Mouse (Mus musculus): Measurements from ENCODE around the gene Rabggta. TPM values are rescaled to one million over a fixed set of nuclear protein-coding genes. Genes with fewer than 3 reads are reported as not detected.
"Not testable (repeated sequence)": the region's sequence is repeated elsewhere in the genome, so short reads cannot be mapped to it uniquely, and the experiment has no call there.

Rabggta gene
- polyA plus RNA-seq (2015; fragmentation: Nextera tagmentation; extraction: Ambion mirVana): 34.1 and 34.9 TPM in 2 replicates

DNA sequence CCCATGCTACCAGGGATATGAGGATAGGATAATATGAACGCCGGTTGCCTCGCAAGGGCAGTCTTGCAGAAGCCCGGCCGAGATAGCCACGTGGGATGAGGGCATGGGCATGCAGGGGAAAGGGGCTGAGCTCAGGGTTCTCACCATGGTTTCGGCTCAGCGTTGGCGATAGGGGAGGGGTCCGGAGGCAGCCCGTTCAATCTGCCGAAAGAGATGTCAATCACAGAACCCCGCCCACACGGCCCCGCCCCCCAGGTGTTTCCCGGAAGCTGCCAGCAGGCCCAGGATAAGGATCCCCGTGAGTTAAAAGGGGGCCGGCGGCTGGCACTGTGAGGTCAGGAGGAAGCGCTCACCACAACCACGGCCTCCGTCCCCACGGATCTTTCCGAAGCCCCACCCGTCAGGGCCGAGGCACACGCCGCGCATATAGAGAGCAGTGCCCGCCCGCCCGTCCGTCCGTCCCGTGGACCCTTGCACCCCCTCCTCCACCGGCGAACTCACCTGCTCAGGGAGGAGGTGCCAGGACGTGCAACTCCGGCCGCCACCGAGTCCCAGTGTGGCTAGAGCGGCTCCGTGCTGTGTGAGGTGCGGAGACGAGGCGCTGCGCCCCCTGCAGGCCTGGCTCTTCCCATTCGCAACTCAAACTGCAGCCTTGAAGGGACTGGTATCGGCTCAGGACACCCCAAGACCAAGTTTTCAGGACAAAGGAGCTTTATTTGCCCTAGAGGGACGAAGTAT, at the start of gene Rabggta:
Rabggta (minus strand) TSS at position 564 of the 738 bp plus-strand sequence.
- Histone ChIP-seq H3K27ac (peak within 1 kb of the TSS; percentile 93), H3K27me3 (replicated peaks) (no peaks in the 10 kb centered on the region), H3K9ac (peak within 1 kb of the TSS; percentile 81), H3K4me2 (replicated peaks) (peak within 1 kb of the TSS; percentile 89), H3K4me3 (replicated peaks) (peak within 1 kb of the TSS; percentile 91), H3K9me3 (no peaks in the 10 kb centered on the region), H3K4me1 (replicated peaks) (0 out of 2 replicates have a peak, but pooled peaks cover 7% of the 10 kb centered on the region), H3K36me3 (peaks cover 4% of the 10 kb centered on the region; the same call in 1 of the 2 replicates)
- under 1% methylated on average over 50 of the region's 50 CpGs for whole genome bisulfite sequencing
- peak; percentile 98 for ATAC-seq

DNA sequence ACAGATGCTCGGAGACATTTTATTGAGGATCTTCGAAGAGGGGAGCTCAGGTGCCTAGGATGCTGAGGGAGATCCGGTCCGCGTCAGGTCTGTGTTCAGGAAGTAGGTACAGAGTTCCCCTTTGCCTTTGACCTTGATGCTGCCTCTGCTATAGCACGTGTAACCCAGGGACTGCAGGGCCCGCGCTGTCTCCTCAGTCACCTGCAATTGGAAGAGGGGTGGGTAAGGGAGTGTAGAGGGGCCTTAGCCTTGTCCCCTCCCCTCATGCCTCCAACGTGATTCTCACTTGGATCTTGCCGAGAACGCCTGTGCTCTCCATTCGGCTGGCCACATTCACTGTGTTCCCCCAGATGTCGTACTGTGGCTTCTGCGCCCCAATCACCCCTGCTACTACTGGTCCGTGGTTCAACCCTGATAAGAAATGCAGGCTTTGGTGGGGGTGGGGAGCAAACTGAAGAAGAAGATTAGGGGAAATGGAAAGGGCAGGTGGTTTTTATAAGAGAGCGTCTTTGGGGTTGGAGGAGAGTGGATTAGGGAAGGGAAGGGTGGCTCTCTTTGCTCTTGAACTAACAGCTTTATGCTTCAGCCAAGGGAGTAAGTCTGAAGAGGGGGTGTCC, 47.1 kb upstream of the Rabggta start:
- WGBS: 74% methylated on average over 16 of the region's 16 CpGs
- Histone ChIP-seq H3K4me3 (replicated peaks) (no peak overlapping the region), H3K4me2 (replicated peaks) (no peak overlapping the region), H3K9ac (no peak overlapping the region), H3K27me3 (replicated peaks) (peaks cover 13% of the 10 kb centered on the region), H3K9me3 (no peaks in the 10 kb centered on the region), H3K36me3 (no peaks in the 10 kb centered on the region), H3K4me1 (replicated peaks) (peaks cover 6% of the 10 kb centered on the region; the same call in 1 of the 2 replicates), H3K27ac (no peak overlapping the region)
- ATAC-seq: no peak

DNA sequence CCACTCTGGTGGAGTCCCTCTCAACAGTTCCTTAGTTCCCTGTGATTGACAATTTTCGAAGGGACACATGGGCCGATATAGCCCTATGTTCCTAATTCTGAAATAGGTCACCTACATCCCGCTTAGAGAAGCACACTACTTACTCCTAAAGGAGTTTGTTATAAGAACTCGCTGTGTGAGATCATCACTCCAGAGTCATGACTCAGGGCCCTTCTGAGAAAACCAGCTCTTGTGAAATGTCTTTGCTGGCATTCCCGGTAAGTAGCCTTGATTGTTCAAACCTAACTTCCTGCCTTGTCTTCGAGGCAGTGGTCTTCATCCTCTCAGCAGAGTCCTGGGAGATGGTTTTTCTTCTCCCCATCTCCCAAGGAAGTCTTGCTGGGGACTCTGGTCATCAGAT, 46.5 kb upstream of the Rabggta start:
- Histone ChIP-seq H3K4me3 (replicated peaks) (no peak overlapping the region), H3K9ac (no peak overlapping the region), H3K27me3 (replicated peaks) (peaks cover 14% of the 10 kb centered on the region), H3K9me3 (no peaks in the 10 kb centered on the region), H3K27ac (no peak overlapping the region), H3K4me1 (replicated peaks) (peaks cover 6% of the 10 kb centered on the region; the same call in 1 of the 2 replicates), H3K4me2 (replicated peaks) (peak overlapping the region; percentile 93; the same call in 1 of the 2 replicates), H3K36me3 (no peaks in the 10 kb centered on the region)
- WGBS: 84% methylated on average over 6 of the region's 6 CpGs
- ATAC-seq: no peak

DNA sequence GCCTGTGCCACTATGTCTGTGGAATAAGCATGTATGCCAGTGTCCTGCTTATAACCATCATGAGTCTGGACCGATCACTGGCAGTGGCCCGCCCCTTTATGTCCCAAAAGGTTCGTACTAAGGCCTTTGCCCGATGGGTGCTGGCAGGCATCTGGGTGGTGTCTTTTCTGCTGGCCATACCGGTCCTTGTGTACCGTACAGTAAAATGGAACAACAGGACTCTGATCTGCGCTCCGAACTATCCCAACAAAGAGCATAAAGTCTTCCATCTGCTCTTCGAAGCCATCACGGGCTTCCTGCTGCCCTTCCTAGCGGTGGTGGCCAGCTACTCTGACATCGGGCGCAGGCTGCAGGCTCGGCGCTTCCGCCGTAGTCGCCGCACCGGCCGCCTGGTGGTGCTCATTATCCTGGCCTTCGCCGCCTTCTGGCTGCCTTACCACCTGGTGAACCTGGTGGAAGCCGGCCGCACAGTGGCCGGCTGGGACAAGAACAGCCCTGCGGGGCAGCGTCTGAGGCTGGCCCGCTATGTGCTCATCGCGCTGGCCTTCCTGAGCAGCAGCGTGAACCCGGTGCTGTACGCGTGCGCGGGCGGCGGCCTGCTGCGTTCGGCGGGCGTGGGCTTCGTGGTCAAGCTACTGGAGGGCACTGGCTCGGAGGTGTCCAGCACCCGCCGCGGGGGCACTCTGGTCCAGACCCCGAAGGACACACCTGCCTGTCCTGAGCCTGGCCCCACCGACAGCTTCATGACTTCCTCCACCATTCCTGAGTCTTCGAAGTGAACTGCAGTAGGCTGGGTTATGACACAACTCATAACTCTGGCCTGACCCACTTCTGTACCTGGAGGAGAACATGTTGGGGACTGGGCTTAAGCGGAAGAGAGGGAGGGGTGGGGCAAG, 45.7 kb upstream of the Rabggta start:
- Histone ChIP-seq H3K27ac (no peak overlapping the region), H3K9ac (peak overlapping the region; percentile 58), H3K9me3 (no peaks in the 10 kb centered on the region), H3K4me3 (replicated peaks) (peak overlapping the region; percentile 41), H3K4me2 (replicated peaks) (peak overlapping the region; percentile 93), H3K27me3 (replicated peaks) (peaks cover 14% of the 10 kb centered on the region), H3K36me3 (no peaks in the 10 kb centered on the region), H3K4me1 (replicated peaks) (peaks cover 7% of the 10 kb centered on the region; the same call in 1 of the 2 replicates)
- ATAC-seq: peak; percentile 73
- 12% methylated on average over 52 of the region's 52 CpGs for WGBS

DNA sequence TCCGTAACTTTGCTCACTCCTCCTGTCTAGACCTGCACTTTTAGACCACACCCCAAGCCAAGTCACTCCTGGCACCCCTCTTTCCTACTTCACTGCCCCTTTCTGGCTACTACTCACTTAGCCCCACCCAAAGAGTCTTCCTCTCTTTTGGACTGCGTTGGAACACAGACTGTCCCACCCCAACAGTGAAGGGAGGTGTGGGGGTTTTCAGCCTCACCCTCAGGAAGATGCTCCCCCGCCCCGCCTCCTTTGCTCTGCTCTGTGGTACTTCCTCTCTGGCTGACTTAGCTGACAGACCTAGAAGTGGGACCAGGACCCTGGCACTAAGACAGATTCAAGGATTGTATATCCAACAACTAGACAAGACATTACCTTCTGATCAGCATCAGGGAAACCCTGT, 43.6 kb upstream of the Rabggta start, which contains the start of gene Ltb4r1:
Ltb4r1 (plus strand) TSS at position 267 of the 400 bp plus-strand sequence.
- WGBS: 64% methylated on average over 4 of the region's 4 CpGs

DNA sequence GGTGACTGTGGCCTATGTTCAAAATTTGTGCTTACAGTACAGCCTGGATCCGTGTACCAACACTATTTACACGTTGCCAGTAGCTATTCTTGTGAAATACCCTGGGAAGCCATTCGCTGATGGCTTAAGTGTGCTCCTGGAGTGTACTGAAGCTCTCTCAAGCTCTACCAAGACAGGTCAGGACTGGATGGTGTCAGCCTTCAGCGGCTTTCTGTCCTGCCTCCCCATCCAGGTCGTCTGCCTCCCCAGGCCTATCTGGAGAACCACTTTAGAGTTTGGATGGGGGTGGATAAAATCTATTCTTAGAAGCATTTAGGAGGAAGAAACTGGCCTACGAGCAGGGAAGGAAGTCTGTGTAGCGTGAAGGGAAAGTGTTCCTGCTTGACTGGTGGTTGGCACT, 41.1 kb upstream of the Rabggta start:
- H3K27me3 ChIP-seq (replicated peaks): peaks cover 25% of the 10 kb centered on the region
- no peaks in the 10 kb centered on the region for H3K36me3 ChIP-seq
- WGBS: 59% methylated on average over 7 of the region's 7 CpGs
- ATAC-seq: no peak
- H3K9me3 ChIP-seq: no peaks in the 10 kb centered on the region
- peaks cover 17% of the 10 kb centered on the region for H3K4me1 ChIP-seq (replicated peaks)
- H3K4me3 ChIP-seq (replicated peaks): no peak overlapping the region
- H3K4me2 ChIP-seq (replicated peaks): peak overlapping the region; percentile 100
- H3K27ac ChIP-seq: no peak overlapping the region
- 0 out of 2 replicates have a peak overlapping the region, but pooled peaks have one; percentile 74 for H3K9ac ChIP-seq

More for the DNA sequence above, 43.6 kb upstream of the Rabggta start, which contains the start of gene Ltb4r1:
- Histone ChIP-seq H3K36me3 (no peaks in the 10 kb centered on the region), H3K27me3 (replicated peaks) (peaks cover 25% of the 10 kb centered on the region), H3K4me2 (replicated peaks) (no peak within 1 kb of the TSS), H3K9me3 (no peaks in the 10 kb centered on the region), H3K4me1 (replicated peaks) (peaks cover 17% of the 10 kb centered on the region), H3K9ac (no peak within 1 kb of the TSS), H3K27ac (no peak within 1 kb of the TSS), H3K4me3 (replicated peaks) (no peak within 1 kb of the TSS)
- no peak for ATAC-seq

DNA sequence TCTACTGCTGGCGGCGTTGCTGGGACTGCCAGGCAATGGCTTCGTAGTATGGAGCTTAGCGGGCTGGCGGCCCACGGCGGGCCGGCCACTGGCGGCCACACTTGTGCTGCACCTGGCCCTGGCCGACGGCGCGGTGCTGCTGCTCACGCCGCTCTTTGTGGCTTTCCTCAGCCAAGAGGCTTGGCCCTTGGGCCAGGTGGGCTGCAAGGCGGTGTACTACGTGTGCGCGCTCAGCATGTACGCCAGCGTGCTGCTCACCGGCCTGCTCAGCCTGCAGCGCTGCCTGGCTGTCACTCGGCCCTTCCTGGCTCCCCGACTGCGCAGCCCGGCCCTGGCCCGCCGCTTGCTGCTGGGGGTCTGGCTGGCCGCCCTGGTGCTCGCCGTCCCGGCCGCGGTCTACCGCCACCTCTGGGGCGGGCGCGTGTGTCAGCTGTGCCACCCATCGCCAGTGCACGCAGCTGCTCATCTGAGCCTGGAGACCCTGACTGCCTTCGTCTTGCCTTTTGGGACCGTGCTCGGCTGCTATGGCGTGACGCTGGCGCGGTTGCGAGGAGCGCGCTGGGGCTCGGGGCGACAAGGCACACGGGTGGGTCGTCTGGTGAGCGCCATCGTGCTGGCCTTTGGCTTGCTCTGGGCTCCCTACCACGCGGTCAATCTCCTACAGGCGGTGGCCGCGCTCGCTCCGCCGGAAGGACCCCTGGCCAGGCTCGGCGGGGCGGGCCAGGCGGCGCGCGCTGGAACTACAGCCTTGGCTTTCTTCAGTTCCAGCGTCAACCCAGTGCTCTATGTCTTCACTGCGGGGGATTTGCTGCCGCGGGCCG, 40.1 kb upstream of the Rabggta start:
- no peaks in the 10 kb centered on the region for H3K36me3 ChIP-seq
- peak overlapping the region; percentile 100 for H3K4me2 ChIP-seq (replicated peaks)
- peaks cover 11% of the 10 kb centered on the region for H3K4me1 ChIP-seq (replicated peaks)
- peak; percentile 53 for ATAC-seq
- H3K4me3 ChIP-seq (replicated peaks): peak overlapping the region; percentile 52
- no peaks in the 10 kb centered on the region for H3K9me3 ChIP-seq
- H3K27ac ChIP-seq: peak overlapping the region; percentile 48
- 1% methylated on average over 77 of the region's 77 CpGs for WGBS
- peak overlapping the region; percentile 74 for H3K9ac ChIP-seq
- peaks cover 23% of the 10 kb centered on the region for H3K27me3 ChIP-seq (replicated peaks)

DNA sequence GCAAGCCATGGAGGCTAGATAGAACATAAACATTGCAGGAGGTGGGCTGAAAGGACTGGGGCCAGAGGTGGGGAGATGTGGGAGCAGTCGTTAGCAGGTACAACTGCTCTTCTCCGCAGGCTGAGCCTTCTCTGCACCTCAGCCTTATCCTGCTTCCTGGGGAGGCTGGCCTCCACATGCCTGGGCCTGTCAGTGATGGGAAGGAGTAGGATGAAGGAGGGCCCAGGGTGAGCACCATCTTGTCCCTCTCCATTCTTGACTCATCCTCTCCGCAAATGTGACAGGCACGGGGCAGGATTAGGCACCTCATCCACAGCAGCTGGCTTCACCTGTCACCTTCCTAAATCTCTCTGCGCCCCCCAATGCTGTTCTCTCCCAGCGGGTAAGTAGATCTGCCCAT, 39.1 kb upstream of the Rabggta start, which contains the start of gene Ltb4r2:
Ltb4r2 (plus strand) TSS at position 266 of the 400 bp plus-strand sequence.
- Histone ChIP-seq H3K9ac (peak within 1 kb of the TSS; percentile 74), H3K27ac (0 out of 2 replicates have a peak within 1 kb of the TSS, but pooled peaks have one; percentile 48), H3K4me3 (replicated peaks) (peak within 1 kb of the TSS; percentile 52), H3K4me2 (replicated peaks) (peak within 1 kb of the TSS; percentile 100), H3K9me3 (no peaks in the 10 kb centered on the region), H3K36me3 (no peaks in the 10 kb centered on the region), H3K27me3 (replicated peaks) (peaks cover 18% of the 10 kb centered on the region), H3K4me1 (replicated peaks) (peaks cover 11% of the 10 kb centered on the region)
- no peak for ATAC-seq
- 74% methylated on average over 6 of the region's 6 CpGs for WGBS

DNA sequence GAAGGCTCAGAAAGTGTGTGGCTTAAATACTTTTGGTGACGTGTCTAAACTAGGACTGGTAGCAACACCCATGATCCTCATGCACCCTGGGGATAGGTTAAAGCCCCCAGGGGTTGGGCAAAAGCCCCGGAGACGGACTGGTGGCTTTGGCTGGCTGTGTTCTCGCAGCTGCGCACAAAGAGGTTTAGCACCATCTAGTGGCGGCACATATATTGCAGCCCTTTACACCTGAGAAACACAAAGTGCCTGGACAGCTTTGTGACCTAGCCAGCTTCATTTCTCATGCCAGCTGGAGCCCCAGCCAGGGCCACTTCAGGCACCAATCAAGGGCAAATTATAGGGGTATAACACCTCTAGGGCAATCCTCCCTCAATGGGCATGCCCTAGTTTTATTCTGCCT, 38.1 kb upstream of the Rabggta start:
- WGBS: 0% methylated on average over 6 of the region's 6 CpGs
- Histone ChIP-seq H3K4me2 (replicated peaks) (peak overlapping the region; percentile 49), H3K4me1 (replicated peaks) (peaks cover 11% of the 10 kb centered on the region), H3K27me3 (replicated peaks) (peaks cover 14% of the 10 kb centered on the region), H3K4me3 (replicated peaks) (peak overlapping the region; percentile 3; the same call in 1 of the 2 replicates)
- not testable (repeated sequence) for H3K9me3 ChIP-seq, H3K36me3 ChIP-seq, H3K9ac ChIP-seq, H3K27ac ChIP-seq
- peak; percentile 2; the same call in 1 of the 2 replicates for ATAC-seq

DNA sequence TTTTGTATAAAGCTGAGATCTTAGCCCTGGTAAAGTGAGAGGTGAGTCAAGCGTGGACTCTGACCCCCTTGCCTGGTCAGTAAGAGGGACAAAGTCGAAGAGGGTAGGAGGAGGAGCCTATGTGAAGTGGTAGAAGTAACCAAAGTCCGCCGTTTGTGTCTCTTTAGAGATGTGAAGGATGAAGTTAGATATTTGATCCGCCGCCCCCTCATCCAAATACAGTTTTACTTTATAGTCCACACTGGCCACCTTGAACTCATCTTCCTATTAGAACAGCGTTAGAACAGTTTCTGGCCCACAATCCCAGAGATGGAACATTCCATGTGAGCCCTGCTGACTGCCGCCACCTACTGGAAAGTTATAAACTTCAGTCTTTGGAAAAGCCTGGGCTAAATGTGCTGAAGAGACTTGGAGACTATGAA, 36.3 kb upstream of the Rabggta start, which contains the start of gene Cideb:
Cideb (minus strand) TSS at position 96 of the 422 bp plus-strand sequence.
- Histone ChIP-seq H3K27me3 (replicated peaks) (peaks cover 11% of the 10 kb centered on the region), H3K36me3 (peaks cover 20% of the 10 kb centered on the region), H3K27ac (peak within 1 kb of the TSS; percentile 66), H3K9me3 (no peaks in the 10 kb centered on the region), H3K4me3 (replicated peaks) (peak within 1 kb of the TSS; percentile 8; the same call in 1 of the 2 replicates), H3K4me2 (replicated peaks) (peak within 1 kb of the TSS; percentile 44), H3K4me1 (replicated peaks) (peaks cover 11% of the 10 kb centered on the region), H3K9ac (no peak within 1 kb of the TSS)
- 14% methylated on average over 8 of the region's 8 CpGs for WGBS
- ATAC-seq: peak; percentile 82

DNA sequence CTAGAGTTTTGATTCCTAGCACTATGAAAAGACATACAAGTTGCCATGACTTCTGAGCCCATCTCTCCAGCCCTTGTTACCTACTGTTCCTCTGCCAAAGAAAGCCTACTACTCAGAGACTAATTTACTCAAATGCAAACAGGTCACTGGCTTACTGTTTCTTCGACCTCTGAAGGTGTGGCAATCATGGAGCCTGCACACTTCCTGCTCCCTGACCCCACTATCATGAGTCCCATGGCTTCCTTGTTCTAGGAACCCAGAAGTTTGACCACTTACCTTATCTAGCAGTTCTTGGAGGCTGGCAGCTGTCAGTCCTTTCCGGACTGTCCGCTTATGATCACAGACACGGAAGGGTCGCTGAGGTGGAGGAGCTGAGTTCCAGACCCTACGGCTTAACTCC, 35.5 kb upstream of the Rabggta start:
- H3K9me3 ChIP-seq: no peaks in the 10 kb centered on the region
- peaks cover 27% of the 10 kb centered on the region for H3K36me3 ChIP-seq
- H3K27me3 ChIP-seq (replicated peaks): peaks cover 11% of the 10 kb centered on the region
- H3K4me2 ChIP-seq (replicated peaks): peak overlapping the region; percentile 44
- peak overlapping the region; percentile 66; the same call in 1 of the 2 replicates for H3K27ac ChIP-seq
- peaks cover 8% of the 10 kb centered on the region for H3K4me1 ChIP-seq (replicated peaks)
- ATAC-seq: peak; percentile 31; the same call in 1 of the 2 replicates
- H3K9ac ChIP-seq: no peak overlapping the region
- WGBS: 72% methylated on average over 6 of the region's 6 CpGs
- peak overlapping the region; percentile 8; the same call in 1 of the 2 replicates for H3K4me3 ChIP-seq (replicated peaks)

Measured in intestine, embryonic 15.5 days (tissue).